16 mouse cellular contexts compared by ENCODE assay signal in the genomic region with DNA sequence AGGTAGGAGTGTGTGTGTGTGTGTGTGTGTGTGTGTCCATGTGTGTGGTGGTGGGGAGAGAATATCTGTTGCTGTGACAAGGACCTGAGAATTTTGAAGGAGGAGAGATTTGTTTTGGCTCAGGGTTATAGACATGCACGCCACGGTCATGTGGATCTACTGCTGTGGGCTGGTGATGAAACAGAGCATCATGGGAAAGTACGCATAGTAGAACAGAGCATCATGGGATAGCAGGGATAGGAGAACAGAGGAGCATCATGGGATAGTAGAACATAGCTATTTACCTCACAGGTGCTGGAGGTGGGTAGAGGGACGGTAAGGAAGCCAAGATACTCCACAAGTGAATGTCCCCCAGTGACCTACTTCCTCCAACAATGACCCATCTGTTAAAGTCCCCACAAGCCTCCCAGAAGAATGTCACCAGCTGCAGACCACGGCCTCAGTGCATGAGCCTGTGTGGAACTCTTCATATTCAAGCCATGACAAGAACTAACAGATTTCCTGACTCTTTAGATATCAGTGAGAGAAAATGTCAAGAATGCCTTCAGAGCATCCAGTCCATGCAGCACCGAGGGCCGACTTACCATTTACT.
"Had no signal": no experiment of that assay in that cellular context is flagged by ENCODE, and none has a peak within 500 bp of the region (broad histone marks: within the 10 kb centered on the region; RNA-seq: fewer than 3 reads in every experiment).

No protein-coding gene starts in this region.

- H3K9me3 ChIP-seq: liver, embryonic 13.5 days; midbrain, embryonic 10.5 days; midbrain, embryonic 13.5 days; neural tube, embryonic 13.5 days; stomach, embryonic 15.5 days had no signal

- H3K9ac ChIP-seq: liver, embryonic 13.5 days; midbrain, embryonic 13.5 days; neural tube, embryonic 13.5 days; stomach, embryonic 15.5 days had no signal

- DNase-seq: kidney, adult 2 months; kidney, postnatal 25 days; liver, embryonic 13.5 days; lung, adult 2 months; right cerebral cortex, adult 18-20 months; right cerebral cortex, postnatal 14 days; spleen, adult 18-20 months; thymus, postnatal 25 days had no signal

- H3K4me2 ChIP-seq: liver, embryonic 13.5 days; midbrain, embryonic 13.5 days; neural tube, embryonic 13.5 days; stomach, embryonic 15.5 days had no signal

- H3K27ac ChIP-seq: kidney, postnatal 0 days; liver, embryonic 13.5 days; midbrain, embryonic 10.5 days; midbrain, embryonic 13.5 days; neural tube, embryonic 13.5 days; stomach, embryonic 15.5 days had no signal

- H3K27me3 ChIP-seq: neural tube, embryonic 13.5 days; stomach, embryonic 15.5 days had no signal

- H3K4me3 ChIP-seq: liver, embryonic 13.5 days; midbrain, embryonic 10.5 days; midbrain, embryonic 13.5 days; myocyte; neural tube, embryonic 13.5 days; stomach, embryonic 15.5 days had no signal

- ATAC-seq: intestine, postnatal 0 days; midbrain, embryonic 13.5 days; midbrain, embryonic 16.5 days had no signal

- H3K36me3 ChIP-seq: liver, embryonic 13.5 days; midbrain, embryonic 10.5 days; midbrain, embryonic 13.5 days; neural tube, embryonic 13.5 days; stomach, embryonic 15.5 days had no signal
